Mouse (Mus musculus) embryonic facial prominence, embryonic 11.5 days (tissue): ENCODE measurements at regions not wholly inside any gene's neighbourhood (a gene's known extent, or its start where the extent isn't known, plus 50 kb on each side); places are given as distances from the start of the nearest gene placed in this dataset.

Source experiments
- ATAC-seq: fragments of 200-750 bp; cut with Nextera tagmentation; replicated peaks from 2 replicates; pipeline ENCODE4 v1.8.0; 2017; ENCODE audit warnings: low read depth; ENCODE audit not compliant: insufficient number of reproducible peaks, low FRiP score, low TSS enrichment
- DNase-seq: peaks from one replicate; pipeline ENCODE4 v3.0.0-alpha.2; 2015; ENCODE audit warnings: low spot score
- H3K27ac ChIP-seq: fragments of 300-500 bp; sonication (generic); replicated peaks from 2 replicates; pipeline ENCODE4 v1.5.1; 2014; ENCODE audit warnings: mild to moderate bottlenecking, low read depth, low read length, control low read depth
- H3K27me3 ChIP-seq: fragments of 300-500 bp; sonication (generic); 2 replicates; pipeline ENCODE4 v1.6.1; 2014; ENCODE audit warnings: mild to moderate bottlenecking, low read length, moderate library complexity, mixed read lengths; ENCODE audit not compliant: control insufficient read depth, insufficient read depth
- H3K36me3 ChIP-seq: fragments of 300-500 bp; sonication (generic); replicated peaks from 2 replicates; pipeline ENCODE4 v1.6.1; 2014; ENCODE audit warnings: low read depth, mild to moderate bottlenecking, low read length, moderate library complexity, mixed read lengths; ENCODE audit not compliant: control insufficient read depth, insufficient read depth
- H3K4me1 ChIP-seq: fragments of 300-500 bp; sonication (generic); 2 replicates; pipeline ENCODE4 v1.6.1; 2014; ENCODE audit warnings: low read length, mixed read lengths; ENCODE audit not compliant: control insufficient read depth, insufficient read depth
- H3K4me2 ChIP-seq: fragments of 300-500 bp; sonication (generic); 2 replicates; pipeline ENCODE4 v1.6.1; 2014; ENCODE audit warnings: low read depth, mild to moderate bottlenecking, control low read depth, low read length, moderate library complexity
- H3K4me3 ChIP-seq: fragments of 300-500 bp; sonication (generic); 2 replicates; pipeline ENCODE4 v1.5.1; 2014; ENCODE audit warnings: low read depth, low read length, control low read depth
- H3K9ac ChIP-seq: fragments of 300-500 bp; sonication (generic); replicated peaks from 2 replicates; pipeline ENCODE4 v1.6.1; 2014; ENCODE audit warnings: mild to moderate bottlenecking, control low read depth, low read length
- H3K9me3 ChIP-seq: fragments of 300-500 bp; sonication (generic); replicated peaks from 2 replicates; pipeline ENCODE4 v1.6.1; 2016; ENCODE audit warnings: mild to moderate bottlenecking, low read length, inconsistent platforms, mixed read lengths; ENCODE audit not compliant: control insufficient read depth
- whole genome bisulfite sequencing: fragments of 180-500 bp; shearing (Covaris S2); extraction: QIAGEN DNeasy Blood & Tissue Kit; methylation state at CpG from one replicate; pipeline ENCODE4 v1.1.7; 2014; 5-methylcytosine and 5-hydroxymethylcytosine counted together

- Histone ChIP-seq H3K9ac (no peak overlapping the region), H3K9me3 (no peaks in the 10 kb centered on the region), H3K4me1 (no peaks in the 10 kb centered on the region), H3K27ac (no peak overlapping the region), H3K36me3 (no peaks in the 10 kb centered on the region), H3K27me3 (no peaks in the 10 kb centered on the region), H3K4me2 (no peak overlapping the region), H3K4me3 (no peak overlapping the region)
- ATAC-seq (no peak), DNase-seq (no peak)
- 77% methylated on average over 1 of the region's 1 CpGs for WGBS
Measured at GRCm38 (mm10) chr12:10445738-10446137, 55.2 kb downstream of the Rdh14 start.

- H3K9ac ChIP-seq = no peak overlapping the region
- no peaks in the 10 kb centered on the region for H3K36me3 ChIP-seq
- DNase-seq = no peak
- ATAC-seq = no peak
- H3K4me2 ChIP-seq = no peak overlapping the region
- H3K4me3 ChIP-seq = no peak overlapping the region
- H3K27me3 ChIP-seq = no peaks in the 10 kb centered on the region
- H3K9me3 ChIP-seq = no peaks in the 10 kb centered on the region
- H3K27ac ChIP-seq = no peak overlapping the region
- H3K4me1 ChIP-seq = no peaks in the 10 kb centered on the region
- 74% methylated on average over 1 of the region's 1 CpGs for WGBS
Measured at GRCm38 (mm10) chr12:10457960-10458655, 67.5 kb downstream of the Rdh14 start.

- Histone ChIP-seq H3K4me1 (no peaks in the 10 kb centered on the region), H3K9me3 (no peaks in the 10 kb centered on the region), H3K27ac (no peak overlapping the region), H3K36me3 (no peaks in the 10 kb centered on the region), H3K4me2 (no peak overlapping the region), H3K9ac (no peak overlapping the region), H3K4me3 (no peak overlapping the region), H3K27me3 (no peaks in the 10 kb centered on the region)
- WGBS = 78% methylated on average over 7 of the region's 7 CpGs
- ATAC-seq (no peak), DNase-seq (no peak)
Measured at GRCm38 (mm10) chr12:10461796-10462195, 71.2 kb downstream of the Rdh14 start.

GRCm38 (mm10) chr12:10462956-10463355 lies 72.4 kb downstream of the Rdh14 start:
- H3K27me3 ChIP-seq = no peaks in the 10 kb centered on the region
- 64% methylated on average over 3 of the region's 3 CpGs for WGBS

DNA sequence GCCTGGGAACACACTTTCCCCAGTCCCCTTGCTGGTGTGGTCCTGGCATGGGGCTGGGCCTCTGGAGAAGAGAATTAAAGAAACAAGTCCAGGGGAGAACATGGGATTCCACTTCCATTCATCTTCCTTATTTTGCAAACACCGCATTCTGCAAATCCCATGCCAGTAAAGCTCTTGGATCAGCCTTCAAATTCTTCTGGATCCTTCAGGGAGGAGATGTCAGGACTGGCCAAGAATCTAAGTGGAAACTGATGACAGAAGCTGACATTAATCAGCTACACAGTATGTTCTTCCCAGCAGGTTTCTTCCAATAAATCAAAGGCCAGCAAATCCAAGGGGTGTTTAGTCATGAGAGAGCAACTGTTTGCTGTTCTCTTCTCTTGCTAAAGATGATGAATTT lies 83.4 kb downstream of the Rdh14 start:
- DNase-seq (no peak), ATAC-seq (no peak)
- Histone ChIP-seq H3K9ac (no peak overlapping the region), H3K4me1 (no peaks in the 10 kb centered on the region), H3K36me3 (no peaks in the 10 kb centered on the region), H3K27me3 (no peaks in the 10 kb centered on the region), H3K27ac (no peak overlapping the region), H3K4me2 (no peak overlapping the region), H3K4me3 (no peak overlapping the region), H3K9me3 (no peaks in the 10 kb centered on the region)
- WGBS = 76% methylated on average over 1 of the region's 1 CpGs

More at GRCm38 (mm10) chr12:10462956-10463355, 72.4 kb downstream of the Rdh14 start:
- H3K4me1 ChIP-seq = no peaks in the 10 kb centered on the region
- H3K4me2 ChIP-seq = no peak overlapping the region
- no peak overlapping the region for H3K27ac ChIP-seq
- no peak for DNase-seq
- H3K4me3 ChIP-seq = no peak overlapping the region
- no peak overlapping the region for H3K9ac ChIP-seq
- H3K9me3 ChIP-seq = no peaks in the 10 kb centered on the region
- no peak for ATAC-seq
- no peaks in the 10 kb centered on the region for H3K36me3 ChIP-seq

GRCm38 (mm10) chr12:10480781-10481180 lies 90.2 kb downstream of the Rdh14 start:
- H3K36me3 ChIP-seq = no peaks in the 10 kb centered on the region
- H3K27me3 ChIP-seq = no peaks in the 10 kb centered on the region
- WGBS = 59% methylated on average over 1 of the region's 1 CpGs
- H3K9me3 ChIP-seq = no peaks in the 10 kb centered on the region
- no peak overlapping the region for H3K27ac ChIP-seq
- DNase-seq = no peak
- H3K4me1 ChIP-seq = no peaks in the 10 kb centered on the region
- ATAC-seq = no peak
- no peak overlapping the region for H3K4me3 ChIP-seq
- H3K4me2 ChIP-seq = no peak overlapping the region
- no peak overlapping the region for H3K9ac ChIP-seq

- no peaks in the 10 kb centered on the region for H3K4me1 ChIP-seq
- ATAC-seq = no peak
- H3K4me2 ChIP-seq = no peak overlapping the region
- 82% methylated on average over 4 of the region's 4 CpGs for WGBS
- no peak for DNase-seq
- H3K36me3 ChIP-seq = no peaks in the 10 kb centered on the region
- H3K27ac ChIP-seq = no peak overlapping the region
- no peaks in the 10 kb centered on the region for H3K27me3 ChIP-seq
- H3K9ac ChIP-seq = no peak overlapping the region
- H3K9me3 ChIP-seq = no peaks in the 10 kb centered on the region
- no peak overlapping the region for H3K4me3 ChIP-seq
Measured at GRCm38 (mm10) chr12:10482294-10483010, 91.9 kb downstream of the Rdh14 start.

DNA sequence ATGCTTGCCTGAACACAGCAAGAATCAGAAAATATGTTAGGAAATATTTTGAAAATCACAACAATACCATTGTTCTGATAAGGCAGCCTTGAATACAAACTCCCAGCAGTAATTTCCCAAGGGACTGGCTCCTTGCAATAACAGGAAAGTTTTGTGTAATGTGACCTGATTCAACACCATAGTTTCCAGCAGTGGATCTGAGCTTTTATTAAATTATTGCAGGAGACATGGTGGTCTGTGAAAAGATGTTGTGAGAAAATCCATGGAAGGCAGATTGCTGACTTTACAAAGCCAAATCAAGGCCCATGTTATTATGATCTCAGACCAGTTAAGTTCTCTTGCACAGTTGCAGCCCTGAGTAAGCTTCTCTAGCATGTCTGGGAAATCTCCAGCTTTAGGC lies 116.1 kb downstream of the Rdh14 start:
- no peaks in the 10 kb centered on the region for H3K36me3 ChIP-seq
- H3K9me3 ChIP-seq = no peaks in the 10 kb centered on the region
- ATAC-seq (no peak), DNase-seq (peak; percentile 26)
- no peak overlapping the region for H3K27ac ChIP-seq
- H3K9ac ChIP-seq = no peak overlapping the region
- H3K4me3 ChIP-seq = no peak overlapping the region
- H3K4me2 ChIP-seq = no peak overlapping the region
- no peaks in the 10 kb centered on the region for H3K4me1 ChIP-seq
- H3K27me3 ChIP-seq = no peaks in the 10 kb centered on the region
